10 mouse cellular contexts compared by ENCODE assay signal in genomic region chr7:12903623-12904022, GRCm38 (mm10). TPM values are rescaled to one million over a fixed set of nuclear protein-coding genes. Genes with fewer than 3 reads are reported as not detected.
DNase-seq lines count a peak whose midpoint lies in the region; ATAC-seq and TF ChIP-seq lines count a peak whose summit lies in the region.
"Had no signal": no experiment of that assay in that cellular context is flagged by ENCODE, and none has a peak within 500 bp of the region (broad histone marks: within the 10 kb centered on the region; RNA-seq: fewer than 3 reads in every experiment).

No protein-coding gene starts in this region.

- no peak for TF ChIP-seq POLR2A in spleen, adult 2 months (IDR thresholded peaks at IDR 0.05; ENCODE audit: low read depth, low read length)

- ATAC-seq in liver, embryonic 13.5 days (ENCODE audit: low read depth): peak; percentile 44; the same call in 1 of the 2 replicates

- H3K27ac ChIP-seq in spleen, adult 2 months (ENCODE audit: insufficient read depth, low read length): no peak overlapping the region
- no peak overlapping the region for H3K27ac ChIP-seq in liver, embryonic 13.5 days
- H3K27ac ChIP-seq: gastrocnemius, adult 2 months had no signal

- no peaks in the 10 kb centered on the region for H3K27me3 ChIP-seq in spleen, adult 2 months (ENCODE audit: control insufficient read depth, insufficient read depth, low read length)
- H3K27me3 ChIP-seq in liver, embryonic 13.5 days: no peaks in the 10 kb centered on the region

- H3K9ac ChIP-seq in liver, embryonic 13.5 days: no peak overlapping the region

- TF ChIP-seq CTCF in spleen, adult 2 months (IDR thresholded peaks at IDR 0.05; ENCODE audit: extremely low read depth, insufficient read depth, insufficient read length, insufficient replicate concordance): no peak

- WGBS in spleen, adult 2 months: 59% methylated on average over 10 of the region's 10 CpGs
- 46% methylated on average over 10 of the region's 10 CpGs for WGBS in liver, embryonic 13.5 days (ENCODE audit: insufficient replicate concordance)

- no peaks in the 10 kb centered on the region for H3K9me3 ChIP-seq in liver, embryonic 13.5 days (replicated peaks)

- no peaks in the 10 kb centered on the region for H3K4me1 ChIP-seq in spleen, adult 2 months (ENCODE audit: control insufficient read depth, insufficient read depth, insufficient read length)
- H3K4me1 ChIP-seq in liver, embryonic 13.5 days (replicated peaks): peaks cover 21% of the 10 kb centered on the region

- H3K36me3 ChIP-seq in spleen, adult 2 months (ENCODE audit: control insufficient read depth, insufficient read depth, low read length): peaks cover 15% of the 10 kb centered on the region
- H3K36me3 ChIP-seq in liver, embryonic 13.5 days: peaks cover 57% of the 10 kb centered on the region

- peak; percentile 17 for DNase-seq in embryo, embryonic 10 days (ENCODE audit: low spot score)
- no peak for DNase-seq in embryo, embryonic 11 days
- DNase-seq in spleen, adult 2 months (ENCODE audit: low read depth in 1 of 2, low spot score in 2 of 2): no peak
- DNase-seq in spleen, adult 18-20 months: no peak
- no peak for DNase-seq in liver, embryonic 13.5 days
- DNase-seq in thymus, postnatal 4 days: peak; percentile 52
- DNase-seq in layer of hippocampus, adult 9-11 months: no peak
- DNase-seq in urinary bladder, postnatal 14 days (ENCODE audit: low spot score): no peak
- DNase-seq: gastrocnemius, adult 2 months; lung, postnatal 14 days had no signal

- peak overlapping the region; percentile 47; the same call in 1 of the 2 replicates for H3K4me3 ChIP-seq in spleen, adult 2 months (ENCODE audit: extremely low read depth, insufficient read depth, insufficient read length)
- H3K4me3 ChIP-seq in liver, embryonic 13.5 days (replicated peaks): peak overlapping the region; percentile 15
- H3K4me3 ChIP-seq: gastrocnemius, adult 2 months had no signal

- H3K4me2 ChIP-seq in liver, embryonic 13.5 days: peak overlapping the region; percentile 27

RNA-seq across cellular contexts. Expression of gene Zscan22, which starts 6.0 kb away (rescaled TPM):
- polyA plus RNA-seq in spleen, adult 2 months (2012; rRNA removed): 6.8 and 7.1 TPM in 2 replicates
- 4.6 and 5.5 TPM in 2 replicates for polyA plus RNA-seq in liver, embryonic 13.5 days (2015; fragmentation: Nextera tagmentation; extraction: Ambion mirVana)

RNA-seq across cellular contexts. Expression of gene Rps5, which starts 18.5 kb away (rescaled TPM):
- polyA plus RNA-seq in spleen, adult 2 months (2012; rRNA removed): 2,106 and 2,648 TPM in 2 replicates
- polyA plus RNA-seq in liver, embryonic 13.5 days (2015; fragmentation: Nextera tagmentation; extraction: Ambion mirVana): 724 and 893 TPM in 2 replicates

RNA-seq across cellular contexts. Expression of gene Zfp128, which starts 22.6 kb away (rescaled TPM):
- 0.65 and 0.85 TPM in 2 replicates for polyA plus RNA-seq in spleen, adult 2 months (2012; rRNA removed)
- 0.66 TPM in 2 replicates for polyA plus RNA-seq in liver, embryonic 13.5 days (2015; fragmentation: Nextera tagmentation; extraction: Ambion mirVana)

RNA-seq across cellular contexts. Expression of gene Rnf225, which starts 23.6 kb away (rescaled TPM):
- 0.21 and 0.31 TPM in 2 replicates for polyA plus RNA-seq in spleen, adult 2 months (2012; rRNA removed)
- 0.16 and 0.24 TPM in 2 replicates for polyA plus RNA-seq in liver, embryonic 13.5 days (2015; fragmentation: Nextera tagmentation; extraction: Ambion mirVana)

Comparison
In these comparisons a context has a peak if more than half of its experiments do, and no peak if none do; other contexts are left out.
1. DNase-seq: peak in embryo, embryonic 10 days (single experiment) and thymus, postnatal 4 days (single experiment); none in embryo, embryonic 11 days (single experiment), spleen, adult 2 months (0 of 2), spleen, adult 18-20 months (0 of 2), liver, embryonic 13.5 days (single experiment), layer of hippocampus, adult 9-11 months (single experiment) and urinary bladder, postnatal 14 days (single experiment).